Mouse (Mus musculus): ENCODE data around the gene Pi16.
A peak's percentile ranks its signal among the peaks of the same experiment; 100 is the strongest.

Gene Pi16

GRCm38 (mm10) chr17:29356882-29357281 is 39.4 kb downstream of the Pi16 start:
- no peak for DNase-seq (ENCODE audit: low spot score in 2 of 2)

DNA sequence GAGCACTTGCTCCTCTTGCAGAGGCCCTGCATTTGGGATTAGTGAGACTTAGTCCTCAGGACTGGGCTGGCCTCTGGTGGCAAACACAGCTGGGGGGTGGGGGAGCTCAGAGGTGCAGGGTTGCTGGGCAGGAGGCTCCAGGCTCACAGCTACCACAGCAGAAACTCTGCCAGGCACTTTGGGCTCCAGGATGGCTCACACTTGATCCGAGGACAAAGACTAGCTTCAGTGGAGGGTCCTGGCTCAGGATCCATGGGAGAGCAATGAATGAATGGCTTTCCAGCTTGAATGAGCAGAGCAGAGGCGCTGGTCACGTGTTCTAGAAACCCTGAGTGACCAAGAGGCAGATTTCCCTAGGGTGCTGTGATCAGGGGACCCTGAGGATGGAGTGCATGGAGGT is 41.4 kb downstream of the Pi16 start:
- DNase-seq (ENCODE audit: low spot score in 2 of 2) = no peak

GRCm38 (mm10) chr17:29360761-29361221 is 43.3 kb downstream of the Pi16 start, which contains the start of gene Fgd2:
Fgd2 (plus strand) TSS chr17:29360914.
- DNase-seq (ENCODE audit: low spot score in 2 of 2) = peak; percentile 48 to 75

- DNase-seq (ENCODE audit: low spot score in 2 of 2) = peak; percentile 55 to 79
Observed at GRCm38 (mm10) chr17:29361982-29362691, 44.7 kb downstream of the Pi16 start.

- no peak for DNase-seq (ENCODE audit: low spot score in 2 of 2)
Observed at GRCm38 (mm10) chr17:29363109-29363508, 45.6 kb downstream of the Pi16 start.

DNA sequence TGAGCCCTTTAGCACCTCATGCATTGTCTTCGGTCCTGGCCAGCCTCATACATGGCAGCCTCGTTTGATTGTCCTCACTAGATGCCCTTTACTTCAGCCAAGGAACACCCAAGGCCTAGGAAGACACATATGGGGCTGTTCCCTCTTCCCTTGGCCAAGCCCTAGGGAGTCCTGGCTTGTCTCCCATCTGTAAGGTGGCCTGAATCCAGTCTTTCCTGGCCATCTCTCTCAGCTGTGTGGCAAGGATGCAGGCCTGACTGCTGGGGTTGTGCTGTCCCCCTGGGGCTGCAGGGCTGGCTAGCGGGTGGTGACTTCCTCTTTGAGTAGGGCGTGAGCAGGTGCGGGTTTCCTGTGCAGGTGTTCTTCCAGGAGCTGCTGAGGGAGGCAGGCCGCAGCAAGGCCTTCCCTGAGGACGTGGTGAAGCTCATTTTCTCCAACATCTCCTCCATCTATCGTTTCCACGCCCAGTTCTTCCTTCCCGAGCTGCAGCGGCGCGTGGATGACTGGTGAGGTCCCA is 47.7 kb downstream of the Pi16 start:
- no peak for DNase-seq (ENCODE audit: low spot score in 2 of 2)

- DNase-seq (ENCODE audit: low spot score in 2 of 2) = no peak
Observed at GRCm38 (mm10) chr17:29368726-29369125, 51.2 kb downstream of the Pi16 start.

DNA sequence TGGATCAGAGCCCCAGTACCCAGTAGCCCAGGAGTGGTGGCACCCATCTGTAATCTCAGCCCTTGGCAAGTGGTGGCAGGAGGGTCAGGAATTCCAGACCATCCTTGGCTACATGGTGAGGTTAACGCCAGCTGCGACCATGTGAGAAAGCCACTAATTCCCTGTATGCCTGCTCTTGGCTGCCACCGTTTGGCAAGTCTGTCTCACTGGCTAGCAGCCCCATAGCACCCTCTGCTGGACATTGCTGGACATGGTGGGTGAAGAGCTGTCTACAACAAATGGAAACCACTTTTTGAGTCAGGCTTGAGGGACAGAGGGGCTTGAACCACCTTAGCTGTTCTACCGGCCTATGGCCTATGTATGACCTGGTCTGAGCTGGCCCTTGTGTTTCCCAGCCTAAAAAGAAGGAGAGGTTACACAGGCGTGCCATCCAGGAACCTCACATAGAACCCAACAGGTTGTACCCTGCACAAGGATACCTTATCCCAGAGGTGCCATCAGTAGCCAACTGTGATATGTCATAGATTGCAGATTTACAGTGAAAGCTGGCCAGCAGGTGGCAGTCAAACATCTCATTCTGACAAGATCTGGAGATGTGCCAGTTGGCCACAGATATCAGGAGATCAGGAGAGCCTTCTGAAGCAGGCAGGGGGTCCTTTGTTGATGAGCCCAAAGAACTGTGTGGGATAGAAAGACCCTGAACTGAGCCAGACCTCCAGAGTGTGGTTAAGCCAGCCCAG is 53.7 kb downstream of the Pi16 start:
- DNase-seq (ENCODE audit: low spot score in 2 of 2) = peak; percentile 90 to 96

DNA sequence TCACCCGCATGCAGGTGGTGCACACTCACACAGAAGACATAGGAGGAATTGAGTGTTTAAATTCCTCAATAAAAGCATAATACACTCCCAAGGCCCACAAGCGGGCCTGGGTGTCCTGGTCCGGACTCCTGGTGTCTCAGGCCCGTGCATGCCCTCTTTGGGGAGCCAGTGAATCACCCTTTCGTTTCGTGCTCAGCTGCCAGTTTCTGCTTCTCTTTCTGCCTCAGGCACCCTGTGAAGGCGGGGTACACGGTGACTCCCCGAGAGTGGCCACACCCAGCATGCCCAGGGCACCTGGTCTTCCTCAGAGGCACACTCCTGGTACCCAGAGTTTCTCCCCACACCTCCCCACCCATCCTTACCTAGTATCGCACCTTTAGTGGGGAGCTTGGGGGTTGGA is 58.4 kb downstream of the Pi16 start:
- no peak for DNase-seq (ENCODE audit: low spot score in 2 of 2)

DNA sequence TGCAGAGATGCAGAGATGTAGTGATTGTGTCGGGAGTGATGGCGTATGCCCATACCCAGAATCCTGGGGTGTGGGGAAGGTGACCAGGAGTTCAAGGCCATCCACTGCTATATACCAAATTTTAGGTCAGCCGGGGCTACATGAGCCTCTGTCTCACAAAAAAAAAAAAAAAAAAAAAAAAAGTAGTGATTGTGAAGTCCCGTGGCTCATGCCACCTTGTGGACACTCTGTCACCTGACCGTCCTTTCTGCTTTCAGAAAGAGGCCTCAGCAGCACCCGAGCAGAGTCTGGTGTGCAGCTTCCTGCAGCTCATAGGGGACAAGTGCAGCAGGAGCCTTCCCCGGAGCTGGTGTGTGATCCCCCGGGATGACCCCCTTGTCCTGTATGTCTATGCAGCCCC is 60.6 kb downstream of the Pi16 start:
- no peak for DNase-seq (ENCODE audit: low spot score in 2 of 2)
